Mouse (Mus musculus) liver, embryonic 16.5 days (tissue): ENCODE data around the gene Zmynd11. TPM values are rescaled to one million over a fixed set of nuclear protein-coding genes. Genes with fewer than 3 reads are reported as not detected.
A peak's percentile ranks its signal among the peaks of the same experiment; 100 is the strongest.

Experiments used
- ATAC-seq: fragments of 200-750 bp; cut with Nextera tagmentation; 2 replicates; pipeline ENCODE4 v1.8.0; 2017; ENCODE audit warnings: low read depth, mild to moderate bottlenecking, moderate number of reproducible peaks, moderate library complexity
- H3K27ac ChIP-seq: fragments of 300-500 bp; sonication (generic); 2 replicates; pipeline ENCODE4 v1.5.1; 2014; ENCODE audit warnings: mild to moderate bottlenecking, low read length
- H3K27me3 ChIP-seq: fragments of 300-500 bp; sonication (generic); 2 replicates; pipeline ENCODE4 v1.6.1; 2014; ENCODE audit warnings: low read depth, low read length, mixed read lengths; ENCODE audit not compliant: control insufficient read depth, insufficient read depth
- H3K36me3 ChIP-seq: fragments of 300-500 bp; sonication (generic); 2 replicates; pipeline ENCODE4 v1.6.1; 2014; ENCODE audit warnings: mild to moderate bottlenecking; ENCODE audit not compliant: control insufficient read depth, insufficient read depth
- H3K4me1 ChIP-seq: fragments of 300-500 bp; sonication (generic); 2 replicates; pipeline ENCODE4 v1.6.1; 2014; ENCODE audit warnings: low read depth, low read length, mixed read lengths; ENCODE audit not compliant: control insufficient read depth
- H3K4me2 ChIP-seq: fragments of 300-500 bp; sonication (generic); 2 replicates; pipeline ENCODE4 v1.6.1; 2014; ENCODE audit warnings: low read depth, low read length, mixed read lengths
- H3K4me3 ChIP-seq: fragments of 300-500 bp; sonication (generic); 2 replicates; pipeline ENCODE4 v1.5.1; 2014; ENCODE audit warnings: low read depth, mild to moderate bottlenecking, low read length
- H3K9ac ChIP-seq: fragments of 300-500 bp; sonication (generic); 2 replicates; pipeline ENCODE4 v1.6.1; 2014; ENCODE audit warnings: low read depth, low read length
- H3K9me3 ChIP-seq: fragments of 300-500 bp; sonication (generic); replicated peaks from 2 replicates; pipeline ENCODE4 v1.6.1; 2016; ENCODE audit warnings: low read length; ENCODE audit not compliant: control insufficient read depth
- WGBS: fragments of 180-500 bp; shearing (Covaris S2); extraction: QIAGEN DNeasy Blood & Tissue Kit; methylation state at CpG from one replicate; pipeline ENCODE4 v1.1.7; 2014; ENCODE audit not compliant: insufficient replicate concordance; 5-methylcytosine and 5-hydroxymethylcytosine counted together
- polyA plus RNA-seq: library from polyadenylated mRNA; unstranded; fragments of >200 nt; fragmentation: Nextera tagmentation; extraction: Ambion mirVana; gene quantifications from 2 replicates; pipeline ENCODE4 v1.2.1, GENCODE M21; 2015

Gene Zmynd11
- polyA plus RNA-seq, 1 experiment from 2014 or later = 22.0 TPM

GRCm38 (mm10) chr13:9653018-9653417, 112.1 kb downstream of the Zmynd11 start:
- Histone ChIP-seq H3K4me2 (no peak overlapping the region), H3K9ac (no peak overlapping the region), H3K4me3 (no peak overlapping the region), H3K27ac (no peak overlapping the region), H3K27me3 (no peaks in the 10 kb centered on the region), H3K36me3 (no peaks in the 10 kb centered on the region), H3K9me3 (no peaks in the 10 kb centered on the region), H3K4me1 (no peaks in the 10 kb centered on the region)
- no peak for ATAC-seq
- WGBS = 61% methylated on average over 3 of the region's 3 CpGs

- no peak overlapping the region for H3K9ac ChIP-seq
- no peaks in the 10 kb centered on the region for H3K36me3 ChIP-seq
- no peaks in the 10 kb centered on the region for H3K4me1 ChIP-seq
- H3K27me3 ChIP-seq = no peaks in the 10 kb centered on the region
- no peaks in the 10 kb centered on the region for H3K9me3 ChIP-seq
- ATAC-seq = no peak
- H3K4me3 ChIP-seq = no peak overlapping the region
- no peak overlapping the region for H3K27ac ChIP-seq
- no peak overlapping the region for H3K4me2 ChIP-seq
Observed at GRCm38 (mm10) chr13:9650580-9650979, 114.5 kb downstream of the Zmynd11 start.

- ATAC-seq = no peak
- no peaks in the 10 kb centered on the region for H3K4me1 ChIP-seq
- WGBS = 67% methylated on average over 1 of the region's 1 CpGs
- no peak overlapping the region for H3K4me2 ChIP-seq
- no peak overlapping the region for H3K27ac ChIP-seq
- no peak overlapping the region for H3K4me3 ChIP-seq
- H3K9ac ChIP-seq = no peak overlapping the region
- H3K9me3 ChIP-seq = no peaks in the 10 kb centered on the region
- no peaks in the 10 kb centered on the region for H3K36me3 ChIP-seq
- no peaks in the 10 kb centered on the region for H3K27me3 ChIP-seq
Observed at GRCm38 (mm10) chr13:9649894-9650293, 115.2 kb downstream of the Zmynd11 start.

GRCm38 (mm10) chr13:9648716-9649115, 116.4 kb downstream of the Zmynd11 start:
- no peak for ATAC-seq

GRCm38 (mm10) chr13:9637949-9638348, 127.2 kb downstream of the Zmynd11 start:
- no peaks in the 10 kb centered on the region for H3K27me3 ChIP-seq
- peak; percentile 13; the same call in 1 of the 2 replicates for ATAC-seq
- no peaks in the 10 kb centered on the region for H3K36me3 ChIP-seq
- no peaks in the 10 kb centered on the region for H3K4me1 ChIP-seq
- no peak overlapping the region for H3K9ac ChIP-seq
- no peak overlapping the region for H3K27ac ChIP-seq
- H3K4me3 ChIP-seq = no peak overlapping the region
- no peaks in the 10 kb centered on the region for H3K9me3 ChIP-seq
- no peak overlapping the region for H3K4me2 ChIP-seq
- 18% methylated on average over 3 of the region's 3 CpGs for whole genome bisulfite sequencing

More at GRCm38 (mm10) chr13:9648716-9649115, 116.4 kb downstream of the Zmynd11 start:
- Histone ChIP-seq H3K36me3 (no peaks in the 10 kb centered on the region), H3K4me3 (no peak overlapping the region), H3K27ac (no peak overlapping the region), H3K9ac (no peak overlapping the region), H3K4me2 (no peak overlapping the region), H3K4me1 (no peaks in the 10 kb centered on the region), H3K9me3 (no peaks in the 10 kb centered on the region), H3K27me3 (no peaks in the 10 kb centered on the region)
- 76% methylated on average over 13 of the region's 13 CpGs for WGBS

GRCm38 (mm10) chr13:9636505-9636904, 128.6 kb downstream of the Zmynd11 start:
- Histone ChIP-seq H3K36me3 (no peaks in the 10 kb centered on the region), H3K4me3 (no peak overlapping the region), H3K9ac (no peak overlapping the region), H3K4me1 (no peaks in the 10 kb centered on the region), H3K4me2 (no peak overlapping the region), H3K9me3 (no peaks in the 10 kb centered on the region), H3K27me3 (no peaks in the 10 kb centered on the region), H3K27ac (no peak overlapping the region)
- no peak for ATAC-seq
- WGBS = 35% methylated on average over 4 of the region's 4 CpGs

- 56% methylated on average over 2 of the region's 2 CpGs for WGBS
- Histone ChIP-seq H3K4me1 (no peaks in the 10 kb centered on the region), H3K27ac (no peak overlapping the region), H3K27me3 (no peaks in the 10 kb centered on the region), H3K4me3 (no peak overlapping the region), H3K36me3 (no peaks in the 10 kb centered on the region), H3K4me2 (no peak overlapping the region), H3K9ac (no peak overlapping the region), H3K9me3 (no peaks in the 10 kb centered on the region)
- no peak for ATAC-seq
Observed at GRCm38 (mm10) chr13:9635951-9636350, 129.2 kb downstream of the Zmynd11 start.
